Mouse (Mus musculus) layer of hippocampus, adult 9-11 months (tissue): ENCODE results near the gene Rdh8.
"Not testable (repeated sequence)": the region's sequence is repeated elsewhere in the genome, so short reads cannot be mapped to it uniquely, and the experiment has no call there.

Experiments used
- DNase-seq: peaks from one replicate; pipeline ENCODE4 v3.0.0; 2022

Rdh8 gene

DNA sequence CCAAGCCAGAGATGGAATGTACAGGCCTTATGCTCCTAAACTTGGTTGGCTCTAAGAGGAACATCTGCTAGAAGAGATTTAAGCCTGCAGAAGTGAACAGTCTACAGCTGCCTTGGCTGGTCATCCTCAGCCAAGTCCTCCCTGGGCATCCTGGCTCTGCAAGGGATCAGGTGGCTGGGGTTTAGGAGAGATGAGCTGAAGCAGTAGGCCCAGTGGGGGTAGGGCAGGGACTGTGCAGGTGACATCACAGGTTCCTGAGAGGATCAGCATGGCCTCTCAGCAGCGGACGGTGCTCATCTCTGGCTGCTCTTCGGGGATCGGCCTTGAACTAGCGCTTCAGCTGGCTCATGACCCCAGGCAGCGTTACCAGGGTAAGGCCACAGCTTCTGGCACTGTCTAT lies at the start of gene Rdh8:
Rdh8 (plus strand) TSS at position 268 of the 400 bp plus-strand sequence.
- no peak for DNase-seq

DNA sequence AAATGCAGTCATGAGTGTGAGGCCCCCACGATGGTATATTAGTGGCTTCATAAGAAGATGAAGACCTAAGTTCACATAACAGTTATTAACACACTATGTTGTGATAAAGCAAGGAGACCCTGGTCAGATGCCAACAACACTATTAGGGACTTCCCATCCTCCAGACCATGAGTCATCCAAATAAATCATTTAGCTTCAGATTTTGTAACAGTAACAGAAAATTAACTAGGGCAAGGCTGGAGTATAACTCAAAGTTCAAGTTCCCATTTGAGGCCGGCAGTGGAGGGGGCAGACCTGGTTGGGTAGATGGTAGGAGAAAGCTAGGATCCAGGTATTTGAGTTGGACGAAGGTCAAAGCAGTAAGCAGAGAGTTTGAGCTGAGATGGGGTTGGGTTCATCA lies 37.0 kb upstream of the Rdh8 start:
- DNase-seq: no peak

DNA sequence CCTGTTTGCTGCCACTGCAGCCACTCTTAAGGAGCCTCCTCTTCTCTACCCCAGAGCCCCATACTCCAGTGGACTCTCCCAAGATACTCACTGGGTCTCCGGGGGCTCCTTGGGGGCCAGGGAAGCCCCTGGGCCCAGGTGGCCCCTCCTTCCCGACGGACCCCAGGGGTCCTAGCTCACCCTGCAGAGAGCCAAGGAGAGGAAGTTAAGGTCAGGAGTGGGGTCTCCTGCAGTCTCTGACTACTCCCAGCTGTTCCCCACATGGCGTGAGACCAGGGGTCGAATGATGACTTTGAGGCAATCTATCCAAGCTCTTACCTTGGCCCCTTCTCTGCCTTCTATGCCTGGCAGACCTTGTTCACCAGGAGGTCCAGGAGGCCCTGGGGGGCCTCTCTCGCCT lies 33.2 kb upstream of the Rdh8 start:
- no peak for DNase-seq

DNA sequence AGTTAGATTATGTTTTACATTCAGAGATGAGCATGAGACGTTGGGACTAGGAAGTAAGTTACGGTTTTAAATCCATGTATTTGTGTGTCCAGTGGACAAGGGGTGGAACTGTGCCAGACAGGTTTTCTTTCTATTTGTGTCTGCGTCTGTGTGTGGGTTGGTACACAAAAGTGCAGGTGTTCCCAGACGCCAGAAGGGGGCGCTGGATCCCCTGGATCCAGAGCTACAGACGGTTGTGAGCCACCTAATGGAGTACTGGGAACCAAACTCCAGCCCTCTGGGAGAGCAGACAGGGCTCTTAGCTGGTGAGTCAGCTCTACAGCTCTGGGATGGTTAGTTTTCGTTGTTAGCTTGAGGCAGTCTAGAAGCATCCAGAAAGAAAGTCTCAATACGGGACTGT lies 30.3 kb upstream of the Rdh8 start:
- no peak for DNase-seq

DNA sequence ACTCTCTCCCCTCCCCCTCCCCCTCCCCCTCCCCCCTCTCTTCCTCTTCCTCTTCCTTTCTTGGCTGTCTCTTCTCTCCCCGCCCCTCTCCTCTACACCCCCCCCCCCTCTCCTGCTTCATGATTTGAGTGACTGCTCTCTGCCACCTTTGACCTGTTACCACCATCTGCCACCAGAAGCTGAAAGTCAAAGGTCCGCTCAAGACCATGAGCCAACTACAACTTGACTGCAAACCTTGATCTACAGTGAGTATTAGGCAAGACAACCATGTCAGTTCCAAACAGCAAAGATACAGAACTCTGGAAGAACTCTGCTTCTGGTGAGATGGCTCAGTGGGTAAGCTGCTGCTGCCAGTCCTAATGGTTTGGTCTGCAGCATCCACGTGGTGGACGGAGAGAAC lies 28.7 kb upstream of the Rdh8 start:
- DNase-seq: no peak

DNA sequence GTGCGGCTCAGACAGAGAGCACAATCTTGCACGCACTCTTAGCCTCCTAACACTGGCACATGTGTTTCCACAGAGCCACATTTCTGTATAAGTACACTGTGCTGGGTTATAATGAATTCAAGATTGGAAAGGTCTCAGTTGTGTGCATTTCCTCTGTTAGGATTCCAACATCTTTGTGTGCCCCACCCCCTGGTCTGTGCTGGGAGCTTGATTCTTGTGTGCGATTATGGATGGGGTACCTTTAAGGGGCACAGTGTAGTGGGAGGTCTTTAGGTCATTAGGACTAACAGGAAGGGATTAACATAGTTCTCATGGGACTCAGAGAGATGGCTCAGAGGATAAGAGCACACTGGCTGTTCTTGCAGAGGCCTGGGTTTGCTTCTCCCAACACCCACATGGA lies 28.0 kb upstream of the Rdh8 start:
- no peak for DNase-seq

DNA sequence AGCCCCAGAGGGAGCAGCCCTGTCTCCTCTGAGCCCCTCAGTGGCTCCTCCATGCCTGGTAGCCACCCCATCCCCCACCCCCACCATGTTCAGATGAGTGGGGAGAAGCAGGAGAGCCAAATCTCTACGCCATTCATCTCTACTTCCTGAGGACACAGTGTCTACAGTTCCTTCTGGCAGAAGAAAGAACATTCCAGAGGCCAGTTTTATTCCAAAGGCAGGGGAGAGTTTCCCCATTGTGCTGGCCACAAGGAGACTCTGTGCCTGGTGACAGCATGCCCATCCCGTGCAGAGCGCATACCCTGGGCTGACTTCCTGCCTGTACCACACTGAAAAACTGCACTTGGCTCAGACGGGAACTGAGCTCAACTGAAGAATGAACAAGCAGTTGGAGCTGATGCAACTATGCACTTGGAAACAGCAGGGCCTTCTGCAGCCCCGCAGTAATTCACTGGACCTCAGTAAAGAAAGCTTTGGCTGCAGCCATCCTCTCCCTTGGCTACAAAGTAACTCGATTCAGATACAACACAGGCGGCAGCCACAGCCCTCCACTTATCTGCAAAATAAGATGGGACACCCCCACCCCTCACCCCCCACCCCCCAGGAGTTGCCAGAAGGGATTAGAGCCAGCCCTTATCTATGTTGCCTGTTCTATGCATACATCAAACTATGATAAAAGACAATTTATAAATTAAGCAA lies 24.0 kb upstream of the Rdh8 start:
- DNase-seq: peak; percentile 84

DNA sequence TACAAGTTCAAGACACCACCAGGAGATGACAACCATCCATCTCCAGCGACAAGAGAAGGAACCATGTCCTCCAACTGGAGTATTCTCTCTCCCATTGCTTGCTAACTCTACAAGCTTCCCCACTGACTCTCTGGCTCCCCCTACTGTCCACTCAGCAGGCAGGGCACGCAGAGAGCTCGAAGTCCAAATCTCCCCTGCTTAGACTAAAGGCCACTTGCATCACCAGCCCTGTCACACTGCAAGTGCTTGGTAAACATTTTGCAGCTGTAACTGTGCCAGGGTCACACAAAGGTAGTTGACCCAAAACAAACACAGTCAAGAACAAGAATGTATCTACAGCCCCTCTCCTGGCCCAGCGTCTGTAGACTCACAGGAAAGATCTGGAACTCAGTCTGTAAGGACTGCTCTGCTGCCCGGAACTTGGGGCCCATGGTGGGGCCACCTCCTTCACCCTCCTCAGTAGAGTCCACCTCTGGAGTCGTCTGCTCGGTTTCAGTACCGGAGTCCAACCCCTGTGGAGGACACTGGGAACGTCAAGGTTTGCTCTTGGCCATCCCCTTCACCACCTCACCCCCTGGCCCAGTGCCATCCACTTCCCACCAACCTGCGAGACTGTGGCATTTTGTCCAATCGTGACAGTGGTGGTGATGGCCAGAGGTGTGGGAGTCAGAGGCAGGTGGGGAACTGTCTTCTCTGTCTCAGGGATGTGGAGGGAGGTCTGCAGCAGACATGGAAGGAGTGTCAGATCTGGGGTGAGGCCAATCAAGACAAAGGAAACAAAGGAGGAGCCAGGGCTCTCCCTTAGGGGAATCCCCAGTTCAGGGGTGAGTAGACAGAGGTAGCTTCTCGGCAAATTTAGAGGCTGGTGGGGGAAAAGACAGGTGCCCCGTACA lies 13.8 kb upstream of the Rdh8 start:
- peak; percentile 39 for DNase-seq

DNA sequence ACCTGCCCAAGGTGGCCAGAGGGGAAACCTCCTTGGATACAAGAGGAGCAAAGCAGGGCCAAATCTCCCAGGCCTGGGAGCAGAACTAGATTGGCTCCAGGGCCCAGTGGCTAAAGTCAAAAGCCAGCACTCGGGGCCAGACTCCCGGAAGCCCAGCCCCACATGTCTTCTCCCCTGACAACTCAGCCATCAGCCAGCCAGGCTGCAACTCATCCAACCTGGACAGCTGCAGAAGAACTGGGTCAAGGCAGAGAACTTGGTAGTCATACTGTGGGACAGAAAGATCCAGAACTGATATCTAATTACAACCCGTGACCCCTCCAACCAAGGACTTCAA lies 13.2 kb upstream of the Rdh8 start:
- DNase-seq: no peak

DNA sequence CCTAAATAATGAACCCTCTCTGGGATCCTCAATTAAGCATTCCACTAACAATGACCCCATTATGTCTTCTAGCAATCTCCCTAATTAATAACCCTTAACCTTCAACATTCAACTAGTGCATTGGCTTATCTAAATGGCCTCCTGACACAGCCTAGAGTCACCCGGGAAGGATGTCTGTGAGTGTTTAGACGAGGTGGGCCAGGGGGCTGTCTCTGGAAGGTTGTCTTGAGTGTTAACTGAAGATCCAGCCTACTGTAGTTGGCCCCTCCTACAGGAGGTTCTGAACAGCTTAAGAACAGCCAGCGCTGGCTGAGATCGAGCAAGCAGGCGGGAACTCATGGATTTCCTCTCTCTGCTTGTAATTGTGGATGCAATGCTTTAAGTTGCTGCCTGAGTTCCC lies 12.6 kb upstream of the Rdh8 start:
- no peak for DNase-seq

DNA sequence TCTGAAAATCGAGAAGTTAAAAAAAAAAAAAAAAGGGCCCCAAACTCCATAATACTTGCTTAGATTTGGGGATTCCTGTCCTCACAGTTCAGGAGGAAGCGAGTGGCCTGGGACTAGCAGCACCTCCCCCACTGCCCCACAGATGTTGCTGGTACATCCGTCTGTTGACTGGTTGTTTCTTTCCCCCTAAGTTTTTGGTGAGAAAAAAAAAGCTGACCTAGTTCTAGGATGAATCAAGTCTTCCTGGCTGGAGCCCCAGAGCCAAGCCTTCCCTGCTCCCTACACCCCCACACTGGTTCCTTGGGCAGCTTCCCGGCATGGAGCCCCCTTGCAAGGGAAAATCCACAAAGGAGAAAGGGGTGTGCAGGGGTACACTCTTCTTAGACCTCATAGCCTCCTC lies 8.0 kb upstream of the Rdh8 start:
- no peak for DNase-seq

DNA sequence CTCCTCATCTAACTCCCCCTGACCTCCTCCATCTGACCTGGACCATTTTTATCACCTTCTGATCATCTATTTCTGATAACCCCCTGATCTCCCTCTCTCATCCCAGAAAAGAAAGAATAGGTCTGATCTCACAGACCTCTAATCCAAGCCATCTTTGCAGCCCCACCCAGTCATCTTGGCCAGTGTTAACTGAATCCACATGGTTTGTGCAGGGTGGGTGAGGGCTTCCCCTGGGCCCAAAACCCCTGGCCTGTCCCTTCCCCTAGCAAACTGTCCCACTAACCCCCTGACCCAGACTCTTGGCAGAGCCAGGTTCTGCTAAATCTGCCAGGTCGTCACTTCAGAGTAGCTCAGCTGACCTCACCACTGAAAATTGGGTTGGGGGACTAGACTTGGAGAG lies 7.5 kb upstream of the Rdh8 start:
- no peak for DNase-seq

DNA sequence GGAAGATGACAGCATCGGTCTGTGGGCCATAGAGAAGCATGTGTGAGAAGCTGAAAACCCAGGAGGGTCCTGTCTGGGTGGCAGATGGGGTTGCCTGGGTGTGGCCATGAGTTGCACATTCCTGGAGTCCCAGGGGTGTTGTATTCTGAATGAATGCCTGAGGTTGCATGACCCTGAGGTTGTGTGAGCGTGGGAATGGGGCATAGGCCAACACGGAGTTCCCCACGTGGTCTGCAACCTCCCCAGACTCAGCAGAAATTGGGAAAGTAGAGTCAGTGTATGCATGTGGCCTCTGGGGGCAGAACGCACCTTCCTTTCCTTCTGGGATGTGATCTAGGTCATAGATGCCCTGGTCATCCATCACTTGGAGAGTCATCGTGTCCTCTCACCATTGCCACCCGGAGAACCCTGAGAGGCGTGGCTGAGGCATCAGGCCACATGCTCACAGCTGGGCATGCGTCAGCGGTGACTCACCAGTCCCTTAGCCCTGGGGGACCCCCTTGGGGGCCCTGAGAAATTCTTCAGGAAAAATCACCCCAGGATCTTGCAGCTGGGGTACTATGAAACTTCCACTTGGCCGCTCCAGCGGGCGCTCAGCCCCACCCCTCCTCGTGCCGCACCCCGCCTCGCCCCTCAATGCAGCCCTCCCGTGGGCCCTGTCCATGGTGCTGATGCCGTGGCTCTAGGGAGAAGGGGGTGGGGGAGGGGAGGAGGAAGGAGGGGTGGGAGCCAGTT lies 5.6 kb upstream of the Rdh8 start:
- no peak for DNase-seq

DNA sequence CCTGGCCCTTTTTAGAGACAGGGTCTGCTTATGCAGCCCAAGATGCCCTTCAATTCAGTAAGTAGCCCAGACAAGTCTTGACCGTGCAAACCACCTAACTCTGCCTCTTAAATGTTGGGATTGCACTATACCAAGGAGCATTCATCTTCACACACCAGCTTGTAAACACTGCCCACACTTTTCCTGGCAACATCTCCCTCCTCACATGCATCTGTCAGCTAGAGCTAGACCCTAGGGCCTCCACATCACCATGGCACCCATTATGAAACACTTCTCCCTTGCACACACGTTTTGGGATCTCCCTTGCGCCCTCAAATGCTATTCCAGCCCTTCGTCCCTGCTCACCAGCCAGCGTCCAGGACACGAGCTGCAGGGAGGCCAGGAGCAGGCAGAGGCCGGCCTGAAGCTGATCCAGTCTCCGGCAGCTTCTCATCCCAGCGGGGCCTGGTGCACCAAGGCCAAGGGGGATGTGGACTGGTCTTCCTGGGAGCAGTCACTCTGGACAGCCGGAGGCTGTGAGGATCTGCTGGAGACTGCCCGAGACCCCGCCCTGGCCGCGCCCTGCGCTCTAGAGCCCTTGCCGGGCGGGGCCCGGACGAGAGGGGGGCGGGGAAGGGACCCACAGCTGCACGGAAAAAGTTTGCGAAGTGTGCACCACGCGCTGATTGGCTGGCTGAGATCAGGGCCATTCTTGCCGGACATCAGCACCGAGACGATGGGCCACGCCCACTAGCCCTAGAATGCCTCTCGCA lies 3.6 kb upstream of the Rdh8 start, which contains the start of gene Col5a3:
Col5a3 (minus strand) TSS at position 547 of the 752 bp plus-strand sequence.
- DNase-seq: no peak

DNA sequence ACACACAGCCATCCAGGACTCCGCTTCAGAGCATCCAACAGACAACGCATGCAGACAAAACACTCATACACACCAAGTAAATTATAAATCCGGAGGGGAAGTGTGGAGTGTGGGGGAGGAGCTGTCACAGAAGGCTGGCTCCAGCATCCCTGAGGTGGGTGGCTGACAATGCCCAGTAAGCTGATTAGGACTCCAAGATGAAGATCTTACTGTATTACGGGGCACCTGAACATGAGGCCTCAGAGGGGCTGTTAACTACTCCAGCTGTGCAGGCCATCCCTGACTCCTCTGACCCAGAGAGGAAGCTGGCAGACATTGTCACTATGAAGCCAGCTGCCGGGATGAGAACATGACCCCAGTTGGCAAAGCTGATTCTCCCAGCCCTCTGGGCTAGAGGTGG lies 1.7 kb downstream of the Rdh8 start:
- DNase-seq: no peak

DNA sequence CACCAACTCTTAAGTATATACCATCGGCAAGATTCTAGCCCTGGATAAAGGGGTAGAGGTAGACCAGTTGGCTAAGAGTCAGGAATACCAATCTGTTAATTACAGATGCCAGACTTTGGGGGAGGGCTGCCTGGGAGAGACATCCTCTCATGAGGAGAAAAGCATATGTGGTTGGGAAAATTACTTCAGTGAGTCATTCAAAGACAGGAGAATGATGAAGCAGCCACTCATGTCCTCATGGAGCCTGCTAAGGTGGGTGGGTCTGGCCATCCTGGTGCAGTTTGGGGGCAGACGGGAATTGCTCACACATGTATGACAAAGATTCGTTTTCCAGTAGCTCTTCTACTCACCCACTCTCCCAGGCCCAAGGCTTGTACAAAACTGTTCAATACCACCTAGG lies 4.5 kb downstream of the Rdh8 start:
- peak; percentile 44 for DNase-seq

DNA sequence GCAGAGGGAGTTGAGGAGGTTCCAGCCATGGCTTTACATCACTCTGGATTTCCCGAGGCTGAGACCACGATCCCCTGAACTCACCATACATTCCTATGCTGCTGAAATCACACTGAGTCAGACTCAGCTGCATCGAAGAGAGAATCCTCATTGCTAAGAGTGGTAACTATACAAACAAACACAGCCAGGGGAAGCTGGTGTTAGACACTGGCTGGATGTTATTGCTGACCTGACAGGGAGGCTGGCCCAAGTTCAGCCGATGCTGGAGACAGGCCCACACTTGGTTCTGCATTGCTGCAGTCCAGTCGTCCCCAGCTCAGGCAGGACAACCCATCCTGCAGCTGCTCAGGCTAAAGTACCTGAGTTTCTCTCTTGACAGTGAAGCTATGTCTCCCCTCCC lies 7.5 kb downstream of the Rdh8 start:
- DNase-seq: no peak

DNA sequence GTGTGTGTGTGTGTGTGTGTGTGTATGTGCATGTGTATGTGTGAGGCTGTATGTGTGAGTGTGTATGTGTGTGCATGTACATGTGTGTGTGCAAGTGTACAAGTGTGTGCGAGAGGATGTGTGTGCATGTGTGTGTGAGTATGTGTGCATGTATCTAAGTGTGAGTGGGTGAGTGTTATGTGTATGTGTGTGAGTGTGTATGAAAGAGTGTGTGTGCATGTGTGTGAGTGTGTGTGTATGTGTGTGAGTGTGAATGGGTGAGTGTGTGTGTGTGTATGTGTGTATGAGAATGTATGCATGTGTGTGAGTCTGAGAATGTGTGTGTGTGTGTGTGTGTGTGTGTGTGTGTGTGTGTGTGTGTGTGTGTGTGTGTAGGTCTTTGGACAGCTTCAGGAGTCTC lies 9.8 kb downstream of the Rdh8 start:
- DNase-seq: no peak

DNA sequence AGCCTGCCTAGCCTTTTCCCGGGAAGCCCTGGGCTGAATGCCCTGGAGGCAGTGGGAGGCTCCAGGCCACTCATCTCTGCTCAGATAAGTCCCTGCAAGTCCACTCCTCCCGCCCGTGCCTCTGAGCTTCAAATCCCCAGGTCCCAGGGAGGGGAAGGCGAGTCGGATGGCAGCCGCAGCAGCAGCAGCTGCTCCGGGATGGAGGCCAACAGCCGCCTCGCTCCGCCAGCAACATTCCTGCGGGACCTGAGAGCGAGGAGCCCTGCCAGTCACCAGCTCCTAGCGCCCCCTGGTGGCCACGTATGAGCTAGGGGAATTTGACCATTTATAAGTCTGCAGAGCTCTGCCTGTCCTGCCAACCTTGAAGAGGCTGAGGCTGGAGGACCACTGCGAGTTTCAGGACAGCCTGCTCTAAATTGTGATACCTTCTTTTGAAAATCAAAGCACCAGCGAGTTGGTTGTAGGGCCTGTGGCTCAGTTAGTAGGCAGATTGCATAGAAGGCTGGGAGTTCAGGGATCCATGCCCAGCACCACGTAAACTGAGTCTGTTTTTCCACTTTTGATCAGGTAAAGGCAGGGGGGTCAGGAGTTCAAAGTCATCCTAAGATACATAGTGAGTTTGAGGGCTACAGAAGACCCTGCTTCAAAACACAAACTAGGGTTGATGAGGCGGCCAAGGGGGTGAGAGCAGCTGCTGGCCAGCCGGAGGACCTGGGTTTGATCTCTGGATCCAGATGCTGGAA lies 12.8 kb downstream of the Rdh8 start:
- DNase-seq: peak; percentile 93

DNA sequence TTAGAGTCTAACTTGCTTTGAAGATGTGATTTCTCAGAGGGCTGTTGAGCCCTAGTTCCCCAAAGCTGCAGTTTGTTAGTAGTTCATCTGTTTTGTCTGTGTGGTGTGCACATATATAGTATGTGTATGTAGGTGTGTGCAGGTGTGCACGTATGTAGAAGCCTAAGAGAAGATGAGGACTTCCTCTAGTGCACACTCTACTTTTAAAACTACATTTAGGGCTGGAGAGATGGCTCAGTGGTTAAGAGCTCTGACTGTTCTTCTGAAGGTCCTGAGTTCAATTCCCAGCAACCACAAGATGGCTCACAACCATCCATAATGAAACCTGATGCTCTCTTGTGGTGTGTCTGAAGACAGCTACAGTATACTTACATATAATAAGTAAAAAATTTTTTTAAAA lies 16.6 kb downstream of the Rdh8 start:
- no peak for DNase-seq

DNA sequence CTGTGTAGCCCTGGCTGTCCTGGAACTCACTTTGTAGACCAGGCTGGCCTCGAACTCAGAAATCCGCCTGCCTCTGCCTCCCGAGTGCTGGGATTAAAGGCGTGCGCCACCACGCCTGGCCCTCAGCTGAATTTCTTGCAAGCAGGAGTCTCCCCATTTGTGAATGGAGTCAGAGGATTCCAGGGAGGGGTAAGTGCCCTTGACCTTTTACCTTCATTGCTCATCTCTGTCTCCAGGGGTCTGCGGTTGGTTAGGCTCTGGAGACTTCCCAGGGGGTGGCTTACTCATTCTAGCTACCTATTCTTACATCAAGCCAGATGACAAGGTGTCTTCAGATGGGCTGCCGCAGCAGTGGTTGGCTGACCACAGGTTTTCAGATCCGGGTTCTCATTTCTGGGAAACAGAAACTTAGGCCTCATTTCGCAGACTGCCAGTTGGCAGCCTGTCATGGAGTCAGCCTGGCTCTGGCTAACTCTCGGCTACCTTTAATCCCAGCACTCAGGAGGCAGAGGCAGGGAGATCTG lies 17.2 kb downstream of the Rdh8 start:
- not testable (repeated sequence) for DNase-seq
